Mouse (Mus musculus): ENCODE measurements around the gene Neu1. TPM values are rescaled to one million over a fixed set of nuclear protein-coding genes. Genes with fewer than 3 reads are reported as not detected.
"Not testable (repeated sequence)": the region's sequence is repeated elsewhere in the genome, so short reads cannot be mapped to it uniquely, and the experiment has no call there.

The Neu1 gene
- total RNA-seq (2022): 10 to 100 TPM; 27.3 to 39.4 (median 28.1) TPM

DNA sequence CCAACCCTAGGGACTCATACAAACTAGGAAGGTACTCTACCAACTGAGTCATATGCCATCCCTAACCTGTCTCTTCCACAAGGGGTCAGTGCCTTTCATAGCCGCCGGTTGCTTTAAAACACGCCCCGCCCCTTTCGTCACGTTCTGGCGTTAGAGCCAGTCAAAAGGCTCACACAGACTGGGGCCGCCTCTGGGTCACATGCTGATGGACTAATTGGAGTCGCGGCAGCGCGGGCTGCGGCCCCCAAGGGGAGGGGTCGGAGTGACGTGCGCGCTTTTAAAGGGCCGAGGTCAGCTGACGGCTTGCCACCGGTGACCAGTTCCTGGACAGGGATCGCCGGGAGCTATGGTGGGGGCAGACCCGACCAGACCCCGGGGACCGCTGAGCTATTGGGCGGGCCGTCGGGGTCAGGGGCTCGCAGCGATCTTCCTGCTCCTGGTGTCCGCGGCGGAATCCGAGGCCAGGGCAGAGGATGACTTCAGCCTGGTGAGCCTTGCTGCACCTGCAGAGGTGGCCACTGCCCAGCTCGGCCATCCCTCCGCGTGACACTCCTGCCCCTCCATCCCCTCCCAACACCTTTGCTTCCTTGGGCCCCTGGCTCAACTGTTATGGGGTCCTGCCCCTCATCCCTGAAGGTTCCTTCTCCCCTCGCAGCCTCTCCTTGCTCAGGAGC, at the start of gene Neu1:
Gene Neu1 (plus strand): TSS at position 193 of the 674 bp plus-strand sequence.
- DNase-seq: peak; percentile 99

DNA sequence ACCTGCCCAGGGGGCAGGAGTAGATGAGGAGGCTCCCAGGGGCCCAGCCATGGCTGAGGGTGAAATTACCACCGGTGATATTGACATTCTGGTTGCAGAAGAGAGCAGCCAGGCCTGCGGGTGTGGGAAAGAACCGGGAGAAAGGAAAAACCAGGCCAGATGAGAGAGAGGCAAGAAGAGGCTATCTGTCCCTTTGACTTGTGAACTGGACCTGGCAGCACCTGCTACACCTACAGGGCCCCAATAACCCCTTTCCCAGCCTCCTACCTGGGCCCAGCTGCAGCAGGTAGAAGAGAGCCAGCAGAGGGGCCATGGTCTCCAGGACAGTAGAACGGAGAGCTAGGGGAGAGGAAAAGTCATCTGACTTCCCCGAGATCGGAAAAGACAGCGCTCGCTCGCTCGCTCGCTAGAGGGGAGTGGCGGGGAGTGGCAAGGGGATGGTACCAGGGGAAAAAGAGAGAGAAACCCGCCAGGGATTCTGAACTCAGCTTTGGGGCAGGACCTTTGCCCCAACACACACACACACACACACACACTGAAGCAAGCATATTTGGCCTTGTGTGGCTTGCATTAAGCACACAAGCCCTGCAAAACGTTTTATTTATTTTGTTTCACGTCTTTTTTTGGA, 49.3 kb upstream of the Neu1 start, which contains the start of gene Gm20547:
Gene Gm20547 (minus strand): TSS at position 360 of the 628 bp plus-strand sequence.
- DNase-seq: no peak

DNA sequence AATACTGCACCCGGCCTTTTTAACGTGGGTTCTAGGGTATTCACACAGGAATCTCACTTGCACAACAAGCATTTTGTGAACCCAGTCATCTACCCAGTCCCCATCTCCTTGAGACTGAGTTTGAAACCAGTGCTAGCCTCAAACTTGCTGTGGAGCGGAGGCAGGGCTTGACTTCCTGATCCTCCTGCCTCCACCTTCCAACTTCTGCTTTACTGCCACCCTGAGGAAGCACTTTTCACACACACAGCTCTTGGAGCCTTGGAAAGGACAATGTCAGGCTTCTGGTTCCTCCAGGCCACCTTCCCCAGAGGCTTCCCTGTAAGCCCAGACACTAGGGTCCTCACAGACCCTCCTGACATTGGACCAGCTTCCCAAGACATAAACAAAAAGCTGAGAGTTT, 47.7 kb upstream of the Neu1 start:
- DNase-seq: no peak

DNA sequence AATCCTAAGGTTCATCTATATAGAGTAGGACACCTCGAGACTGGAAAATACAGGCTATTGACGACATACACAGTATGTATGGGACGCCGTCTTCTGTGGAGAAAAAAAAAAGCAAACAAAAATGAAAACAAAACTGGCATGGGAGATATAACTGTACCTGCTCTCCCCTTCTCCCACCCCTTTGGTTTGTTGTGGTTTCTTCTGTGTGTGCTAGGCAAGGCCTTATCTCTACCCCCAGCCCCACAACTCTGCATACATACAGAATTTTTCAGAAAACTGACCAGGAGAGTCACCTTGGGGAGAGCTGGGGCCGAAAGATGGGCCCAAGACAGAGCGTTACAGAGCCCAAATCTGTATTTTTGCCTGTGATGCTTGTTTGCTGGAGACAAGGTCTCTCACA, 46.3 kb upstream of the Neu1 start:
- no peak for DNase-seq

DNA sequence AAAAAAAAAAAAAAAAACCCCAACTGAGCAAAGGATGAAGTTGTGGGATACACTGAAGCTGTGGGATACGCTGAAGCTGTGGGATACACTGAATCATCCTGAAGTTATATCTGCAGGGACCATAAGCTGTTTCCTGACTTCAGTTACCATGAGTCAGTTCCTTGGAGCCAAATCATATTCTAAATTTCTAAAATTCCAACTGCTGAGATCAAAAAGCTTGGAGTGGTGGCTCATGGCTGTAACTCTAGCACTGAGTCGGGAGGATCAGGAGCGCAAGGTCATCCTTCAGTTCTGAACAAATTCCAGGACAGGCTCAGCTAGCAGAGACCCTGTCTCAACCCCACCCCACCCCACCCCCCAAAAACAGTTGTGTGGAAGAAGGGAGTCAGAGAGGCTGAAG, 45.4 kb upstream of the Neu1 start:
- no peak for DNase-seq

DNA sequence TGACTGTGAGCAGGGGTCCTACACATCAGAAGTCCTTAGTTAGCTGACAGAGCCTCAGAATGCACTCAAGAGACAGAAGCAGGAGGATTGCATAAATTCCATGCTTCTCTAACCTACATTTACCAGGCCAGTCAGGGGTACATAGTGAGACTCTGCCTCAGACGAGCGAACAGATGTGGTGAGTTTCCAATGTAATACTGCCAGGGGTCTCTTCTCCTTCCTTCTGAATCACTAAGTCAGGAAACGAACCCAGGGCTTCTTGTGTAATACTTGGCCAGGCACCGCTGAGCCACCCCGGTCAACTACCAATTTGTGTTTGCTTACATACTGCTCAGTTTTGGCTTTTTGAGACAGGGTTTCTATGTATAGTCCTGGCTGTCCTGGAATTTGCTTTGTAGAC, 43.1 kb upstream of the Neu1 start:
- no peak for DNase-seq

DNA sequence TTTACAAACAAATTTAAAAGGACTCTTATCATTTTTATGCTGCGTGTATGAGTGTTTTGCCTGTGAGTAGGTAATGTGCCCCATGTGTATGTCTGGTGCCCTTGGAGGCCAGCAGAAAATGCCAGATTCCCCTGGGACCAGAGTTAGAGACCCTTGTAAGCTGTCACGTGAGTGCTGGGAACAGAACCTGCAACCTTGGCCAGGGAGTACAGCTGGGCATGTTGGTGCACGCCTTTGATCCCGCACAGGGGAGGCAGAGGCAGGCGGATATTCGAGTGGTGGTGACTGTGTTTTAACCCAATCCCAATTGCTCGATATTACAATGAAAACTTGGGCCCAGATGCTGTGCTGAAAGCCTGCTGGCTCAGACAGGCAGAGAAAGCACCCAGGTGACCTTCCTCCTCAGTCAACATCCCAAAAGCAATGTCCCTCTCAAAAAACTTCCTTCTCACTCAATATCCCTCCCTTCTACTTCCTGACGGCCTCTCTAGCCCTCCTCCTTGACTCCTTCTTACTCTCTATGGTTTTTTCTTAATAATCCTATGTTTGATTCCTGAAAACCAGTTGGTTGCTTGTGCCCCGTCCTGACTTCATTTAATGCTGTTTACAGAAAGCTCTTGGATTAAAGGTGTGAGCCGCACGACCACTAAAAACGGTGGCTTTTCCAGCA, 40.8 kb upstream of the Neu1 start:
- DNase-seq: no peak

DNA sequence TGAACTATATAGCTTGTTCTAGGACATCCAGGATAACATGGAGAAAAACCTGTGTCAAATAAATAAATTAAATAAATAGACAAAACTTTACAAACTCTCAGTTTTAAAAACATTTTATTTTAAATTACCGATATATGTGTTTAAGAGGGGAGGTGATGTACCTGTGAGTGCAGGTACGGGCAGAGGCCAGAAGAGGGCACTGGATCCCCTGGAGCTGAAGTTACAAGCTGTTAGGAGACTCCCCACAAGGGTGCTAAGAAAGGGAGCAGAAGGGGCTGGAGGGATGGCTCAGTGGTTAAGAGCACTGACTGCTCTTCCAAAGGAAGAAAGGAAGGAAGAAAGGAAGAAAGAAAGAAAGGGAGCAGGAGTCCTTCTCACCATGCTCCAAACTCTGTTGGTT, 39.7 kb upstream of the Neu1 start:
- DNase-seq: no peak

DNA sequence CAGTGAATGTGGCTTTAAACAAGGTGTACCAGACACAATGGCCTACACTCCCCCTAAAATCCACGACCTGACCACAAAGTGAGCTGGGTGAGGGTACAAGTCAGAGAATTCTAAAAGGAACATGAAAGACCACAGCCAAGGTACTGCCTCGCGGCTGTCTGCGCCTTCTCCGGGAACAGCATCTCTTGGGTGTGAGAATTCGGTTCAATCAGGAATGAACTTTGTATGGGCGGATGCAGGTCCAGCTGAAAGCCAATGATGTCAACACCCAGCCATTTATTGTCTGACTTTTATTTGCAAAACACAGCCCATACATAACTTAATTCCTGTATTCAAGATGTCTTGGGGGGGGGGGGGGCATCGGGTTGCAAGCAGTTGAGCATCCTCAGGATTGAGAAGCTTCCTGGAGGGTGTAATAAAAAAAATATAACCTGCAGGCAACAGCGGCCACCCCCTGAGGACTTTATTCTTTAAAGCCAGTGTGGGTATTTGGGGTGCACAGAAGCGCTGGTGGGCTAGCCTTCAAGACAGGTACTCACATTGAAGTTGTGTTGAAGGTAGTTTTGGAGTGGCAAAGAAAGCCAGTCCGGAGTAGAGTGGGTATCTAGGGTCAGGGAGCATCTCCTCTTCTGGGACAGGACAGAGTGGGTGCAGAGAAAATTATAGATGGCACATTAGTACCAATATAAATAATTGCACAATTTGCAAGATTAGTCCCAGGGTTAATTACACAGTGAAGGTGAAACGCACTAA, 37.8 kb upstream of the Neu1 start:
- DNase-seq: no peak

DNA sequence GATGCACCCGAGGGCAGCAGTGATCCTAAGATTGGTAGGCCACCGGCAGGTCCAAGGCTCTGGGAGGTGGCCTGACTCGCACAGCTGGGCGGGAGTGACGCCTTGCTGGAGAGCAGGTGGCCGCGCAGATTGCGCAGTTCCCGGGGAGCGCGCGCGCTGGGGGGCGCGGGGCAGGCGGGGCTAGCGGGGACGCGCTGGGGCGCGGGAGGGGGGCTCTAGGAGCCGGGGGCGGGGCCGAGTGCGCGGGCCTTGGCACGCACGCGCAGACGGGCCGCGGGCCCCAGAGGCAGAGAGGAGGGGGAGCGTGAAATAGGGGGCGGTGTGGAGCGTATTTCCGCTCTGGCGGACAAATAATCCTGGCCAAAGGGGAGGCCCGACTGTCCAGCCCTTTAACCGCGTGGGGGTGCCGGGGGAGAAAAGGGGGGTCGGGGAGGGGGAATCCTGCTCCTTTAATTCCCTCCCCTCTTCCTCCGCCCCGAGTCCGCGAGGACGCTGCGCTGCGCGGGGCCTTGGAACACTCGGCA, 36.9 kb upstream of the Neu1 start:
- DNase-seq: peak; percentile 93

DNA sequence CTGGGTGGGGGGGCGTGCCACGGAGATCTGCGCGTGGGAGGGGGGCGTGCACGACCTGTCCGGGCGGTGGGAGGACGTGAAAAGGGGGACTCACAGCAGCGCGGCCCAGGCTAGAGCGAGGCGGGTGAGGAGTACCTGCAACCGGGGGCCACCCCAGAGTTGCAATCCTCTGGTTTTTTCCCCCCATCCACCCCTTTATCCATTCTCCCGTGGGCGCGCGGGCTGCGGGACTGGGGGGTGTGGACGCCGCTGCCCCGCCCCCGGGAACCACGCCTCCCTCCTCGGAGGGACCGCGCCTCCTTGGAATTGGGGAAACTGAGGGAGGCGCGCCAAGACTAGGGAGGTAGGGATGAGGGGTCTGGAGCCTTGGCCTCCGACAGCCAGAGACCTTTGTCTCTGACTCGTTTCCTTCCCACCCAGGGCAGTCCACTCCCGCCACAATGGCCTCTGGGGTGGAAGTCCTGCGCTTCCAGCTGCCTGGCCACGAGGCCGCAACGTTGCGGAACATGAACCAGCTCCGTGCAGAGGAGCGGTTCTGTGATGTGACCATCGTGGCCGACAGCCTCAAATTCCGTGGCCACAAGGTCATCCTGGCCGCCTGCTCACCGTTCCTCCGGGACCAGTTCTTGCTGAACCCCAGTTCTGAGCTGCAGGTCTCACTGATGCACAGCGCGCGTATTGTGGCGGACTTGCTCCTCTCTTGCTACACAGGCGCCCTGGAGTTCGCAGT, 36.1 kb upstream of the Neu1 start:
- DNase-seq: no peak

DNA sequence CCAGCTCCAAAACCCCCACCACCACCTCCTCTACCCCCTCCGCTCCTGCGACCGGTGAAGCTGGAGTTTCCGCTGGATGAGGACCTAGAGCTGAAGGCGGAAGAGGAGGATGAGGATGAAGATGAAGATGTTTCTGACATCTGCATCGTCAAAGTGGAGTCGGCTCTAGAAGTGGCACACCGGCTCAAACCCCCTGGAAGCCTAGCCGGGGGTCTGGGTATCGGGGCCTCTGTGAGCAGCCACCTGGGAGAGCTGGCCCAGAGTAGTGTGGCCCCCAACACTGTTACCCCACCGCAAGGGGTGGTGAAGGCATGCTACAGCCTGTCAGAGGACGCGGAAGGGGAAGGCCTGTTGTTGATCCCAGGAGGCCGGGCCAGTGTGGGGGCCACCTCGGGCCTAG, 35.3 kb upstream of the Neu1 start:
- no peak for DNase-seq

DNA sequence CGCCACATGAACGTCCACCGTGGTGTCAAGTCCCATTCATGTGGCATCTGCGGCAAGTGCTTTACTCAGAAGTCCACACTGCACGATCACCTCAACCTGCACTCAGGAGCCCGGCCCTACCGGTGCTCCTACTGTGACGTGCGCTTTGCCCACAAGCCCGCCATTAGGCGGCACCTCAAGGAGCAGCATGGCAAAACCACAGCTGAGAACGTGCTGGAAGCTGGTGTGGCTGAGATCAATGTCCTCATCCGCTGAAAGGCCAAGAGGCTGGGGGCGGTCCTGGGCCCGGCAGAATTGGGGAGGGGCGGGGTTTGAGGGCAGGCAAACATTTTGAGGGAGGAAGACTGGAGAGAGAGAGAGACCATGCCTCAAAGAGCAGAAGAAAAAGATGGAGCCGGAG, 34.7 kb upstream of the Neu1 start:
- DNase-seq: no peak

DNA sequence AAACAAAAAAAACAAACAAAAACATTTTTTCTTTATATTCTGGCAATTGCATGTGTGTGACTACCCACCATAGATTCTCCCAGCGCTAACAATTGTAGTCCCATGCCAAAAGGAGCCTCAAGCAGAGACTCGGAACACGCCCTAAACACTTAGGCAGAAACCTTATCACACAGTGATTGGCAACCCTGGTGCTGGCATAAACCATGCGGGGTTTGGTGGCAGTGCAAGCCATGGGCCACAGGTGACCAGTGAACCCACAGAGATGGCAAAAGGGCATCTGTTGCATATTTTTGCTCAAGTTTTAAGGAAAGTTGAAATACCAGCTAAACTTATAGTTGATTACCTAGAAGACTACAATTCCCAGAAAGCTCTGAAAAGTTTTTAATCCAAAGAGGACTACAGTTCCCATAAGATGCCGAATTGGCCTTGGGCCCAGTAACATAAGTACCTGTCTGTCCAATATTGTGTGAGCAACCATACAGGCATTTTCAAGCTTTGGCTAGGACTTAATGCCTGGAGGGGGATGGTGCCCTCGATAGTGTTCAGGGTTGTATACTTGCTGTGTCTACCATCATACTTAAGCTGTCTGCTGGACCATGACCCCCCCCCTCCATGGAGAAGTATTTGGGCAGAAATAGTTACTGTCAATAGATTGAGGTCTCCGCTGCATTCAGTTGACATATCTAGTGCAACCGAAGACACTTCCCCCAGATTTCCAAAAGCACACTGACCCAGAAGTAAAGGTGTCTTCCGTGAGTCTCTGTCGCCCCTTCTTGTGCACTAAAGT, 33.5 kb upstream of the Neu1 start:
- DNase-seq: no peak

DNA sequence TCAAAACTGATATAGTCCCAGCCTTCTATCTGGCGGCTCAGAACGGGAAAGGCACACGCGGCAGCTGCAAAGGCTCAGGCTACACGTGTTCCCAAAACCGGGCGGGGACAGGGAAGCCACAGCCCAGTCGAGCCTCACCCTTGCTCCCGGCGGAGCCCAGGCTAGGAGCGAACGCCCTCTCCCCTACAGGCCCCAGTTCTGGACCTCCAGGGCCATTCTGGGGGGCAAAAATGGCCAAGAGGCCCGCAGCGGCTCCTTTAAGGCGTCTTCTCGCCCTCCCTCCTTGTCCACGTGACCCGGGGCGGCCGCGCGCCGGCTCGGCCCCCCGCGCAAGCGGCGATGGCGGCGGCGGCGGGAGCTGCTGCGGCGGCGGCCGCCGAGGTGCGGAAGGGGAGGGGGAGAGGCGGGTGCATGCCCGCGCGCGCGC, 32.9 kb upstream of the Neu1 start, which contains the start of the genes C2 and Ehmt2:
Gene C2 (minus strand): TSS at position 106 of the 427 bp plus-strand sequence.
Gene Ehmt2 (plus strand): TSS at position 310 of the 427 bp plus-strand sequence.
- peak; percentile 74 for DNase-seq

DNA sequence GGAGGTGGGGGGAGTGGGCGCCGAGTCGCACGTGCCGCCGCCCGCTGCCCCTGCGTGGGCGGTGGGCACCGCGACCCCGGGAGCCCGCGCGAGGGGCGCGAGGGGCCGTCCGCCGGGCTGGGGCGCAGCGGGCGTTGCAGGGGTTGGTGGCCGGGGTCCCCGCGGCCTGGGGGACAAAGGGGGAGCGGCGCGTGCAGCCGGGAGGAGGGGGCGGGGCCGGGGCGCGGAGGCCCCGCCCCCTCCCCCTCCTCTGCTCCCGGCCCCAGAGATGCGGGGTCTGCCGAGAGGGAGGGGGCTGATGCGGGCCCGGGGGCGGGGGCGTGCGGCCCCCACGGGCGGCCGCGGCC, 32.4 kb upstream of the Neu1 start:
- DNase-seq: no peak

DNA sequence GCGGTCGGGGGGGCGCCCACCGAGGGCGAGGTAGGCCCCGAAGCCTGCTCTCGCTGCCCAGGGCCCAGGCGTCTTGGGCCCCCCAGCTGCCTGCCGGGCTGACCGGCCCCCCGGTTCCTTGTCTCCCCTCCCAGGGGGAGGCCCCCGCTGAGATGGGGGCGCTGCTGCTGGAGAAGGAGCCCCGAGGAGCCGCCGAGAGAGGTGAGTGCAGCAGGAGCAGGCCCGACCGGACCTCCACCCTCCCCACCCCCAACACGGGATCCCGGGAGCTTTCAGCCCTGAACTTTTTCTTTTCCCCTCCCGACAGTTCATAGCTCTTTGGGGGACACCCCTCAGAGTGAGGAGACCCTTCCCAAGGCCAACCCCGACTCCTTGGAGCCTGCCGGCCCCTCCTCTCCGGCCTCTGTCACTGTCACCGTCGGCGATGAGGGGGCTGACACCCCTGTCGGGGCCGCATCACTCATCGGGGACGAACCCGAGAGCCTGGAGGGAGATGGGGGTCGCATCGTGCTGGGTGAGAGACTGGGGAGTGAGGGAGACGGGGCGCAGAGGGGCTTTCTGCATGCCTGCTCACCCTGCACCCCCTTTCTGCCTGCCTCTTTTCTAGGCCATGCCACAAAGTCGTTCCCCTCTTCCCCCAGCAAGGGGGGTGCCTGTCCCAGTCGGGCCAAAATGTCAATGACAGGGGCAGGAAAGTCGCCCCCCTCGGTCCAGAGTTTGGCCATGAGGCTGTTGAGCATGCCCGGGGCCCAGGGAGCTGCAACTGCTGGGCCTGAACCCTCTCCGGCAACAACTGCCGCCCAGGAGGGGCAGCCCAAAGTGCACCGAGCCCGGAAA, 31.8 kb upstream of the Neu1 start:
- no peak for DNase-seq

DNA sequence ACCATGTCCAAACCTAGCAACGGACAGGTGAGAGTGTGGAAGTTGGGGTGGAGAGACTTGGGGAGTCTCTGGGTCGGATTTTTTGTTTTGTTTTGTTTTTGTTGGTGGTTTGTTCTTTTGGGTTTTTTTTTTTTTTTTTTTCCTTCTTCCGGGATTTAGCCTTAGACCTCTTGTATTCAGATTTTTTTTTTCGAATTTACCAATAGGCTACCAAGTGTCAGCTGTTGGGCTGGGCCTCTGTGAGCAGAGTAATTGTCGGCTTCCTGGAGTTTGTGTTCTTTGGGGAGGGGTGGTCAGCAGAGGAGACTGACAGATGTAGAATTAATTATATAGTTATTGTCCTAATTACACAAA, 31.2 kb upstream of the Neu1 start:
- no peak for DNase-seq

DNA sequence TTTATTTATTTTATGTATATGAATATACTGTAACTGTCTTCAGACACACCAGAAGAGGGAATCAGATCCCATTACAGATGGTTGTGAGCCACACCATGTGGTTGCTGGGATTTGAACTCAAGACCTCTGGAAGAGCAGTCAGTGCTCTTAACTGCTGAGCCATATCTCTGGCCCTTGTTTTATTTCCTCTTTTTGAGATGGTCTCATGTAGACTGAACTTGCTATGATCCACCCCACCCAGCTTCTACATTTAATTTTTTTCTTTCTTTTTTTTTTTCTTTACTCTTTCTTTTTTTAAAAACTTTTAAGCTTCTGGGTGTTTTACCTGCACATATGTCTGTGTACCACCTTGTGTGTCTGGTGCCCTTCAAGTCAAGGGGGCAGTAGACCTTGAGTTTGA, 30.2 kb upstream of the Neu1 start:
- not testable (repeated sequence) for DNase-seq

DNA sequence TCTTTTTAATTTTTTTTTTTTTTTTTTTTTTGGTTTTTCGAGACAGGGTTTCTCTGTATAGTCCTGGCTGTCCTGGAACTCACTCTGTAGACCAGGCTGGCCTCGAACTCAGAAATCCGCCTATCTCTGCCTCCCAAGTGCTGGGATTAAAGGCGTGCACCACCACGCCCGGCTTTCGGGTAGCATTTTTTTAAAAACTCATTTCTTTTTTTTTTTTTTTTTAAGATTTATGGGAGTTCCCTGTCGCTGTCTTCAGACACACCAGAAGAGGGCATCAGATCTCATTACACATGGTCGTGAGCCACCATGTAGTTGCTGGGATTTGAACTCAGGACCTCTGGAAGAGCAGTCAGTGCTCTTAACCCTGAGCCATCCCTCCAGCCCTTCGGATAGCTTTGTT, 29.1 kb upstream of the Neu1 start:
- DNase-seq: not testable (repeated sequence)
